Mouse (Mus musculus): ENCODE data around the gene Cdkn3.

- TF ChIP-seq CTCF (IDR thresholded peaks at IDR 0.05; ENCODE audit: insufficient read depth, low read length): no peak
- TF ChIP-seq POLR2A (IDR thresholded peaks at IDR 0.05; ENCODE audit: borderline replicate concordance, extremely low read depth, low read depth, low read length): no peak
Observed at GRCm38 (mm10) chr14:46745413-46745812, 14.9 kb upstream of the Cdkn3 start.
